Mouse (Mus musculus) layer of hippocampus, adult 9-10 months (tissue): ENCODE results near the gene Flcn.
"Not testable (repeated sequence)": the region's sequence is repeated elsewhere in the genome, so short reads cannot be mapped to it uniquely, and the experiment has no call there.

ENCODE experiments used
- DNase-seq: peaks from one replicate; pipeline ENCODE4 v3.0.0; 2022; ENCODE audit warnings: low spot score

The Flcn gene

DNA sequence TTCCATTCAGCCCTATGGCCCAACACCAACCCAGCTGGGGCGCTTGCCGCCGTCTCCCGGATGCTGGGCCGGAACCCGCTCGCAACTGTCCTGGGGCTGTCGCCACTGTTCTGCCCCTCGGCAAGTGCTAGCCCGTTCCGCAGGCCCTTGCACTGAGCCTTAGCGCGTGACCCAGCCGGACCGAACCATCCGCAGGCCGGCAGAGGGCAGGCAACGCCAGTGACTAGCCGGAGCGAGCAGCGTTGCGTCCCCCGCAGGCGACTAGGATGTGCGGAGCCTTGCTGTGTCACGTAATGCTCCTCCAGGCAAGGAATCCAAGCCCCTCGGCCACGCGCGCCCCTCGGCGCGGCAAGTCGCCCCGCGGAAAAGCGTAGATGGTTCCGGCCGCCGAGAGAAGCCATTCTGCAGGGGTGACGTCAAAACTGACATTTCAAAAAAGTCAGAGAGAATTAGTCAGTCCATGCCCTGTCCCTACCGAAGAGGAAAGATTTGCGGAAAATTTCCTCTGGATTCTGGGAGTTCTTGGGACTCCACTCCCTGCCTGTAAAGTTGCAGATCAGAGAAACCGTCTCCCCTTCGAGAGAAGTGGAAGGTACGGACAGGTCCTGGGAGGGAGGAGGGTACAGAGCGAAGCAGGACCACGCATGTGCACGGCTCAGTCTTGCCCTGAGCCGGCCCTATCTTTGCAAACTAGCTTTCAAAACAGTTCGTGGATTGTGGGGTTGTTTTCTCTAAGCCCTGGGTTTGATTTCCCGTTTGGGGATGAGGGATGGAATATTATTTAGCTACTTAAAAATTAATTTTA lies at the start of gene Flcn:
Flcn (minus strand) TSS at position 347 of the 805 bp plus-strand sequence.
- DNase-seq, result peak; percentile 75

DNA sequence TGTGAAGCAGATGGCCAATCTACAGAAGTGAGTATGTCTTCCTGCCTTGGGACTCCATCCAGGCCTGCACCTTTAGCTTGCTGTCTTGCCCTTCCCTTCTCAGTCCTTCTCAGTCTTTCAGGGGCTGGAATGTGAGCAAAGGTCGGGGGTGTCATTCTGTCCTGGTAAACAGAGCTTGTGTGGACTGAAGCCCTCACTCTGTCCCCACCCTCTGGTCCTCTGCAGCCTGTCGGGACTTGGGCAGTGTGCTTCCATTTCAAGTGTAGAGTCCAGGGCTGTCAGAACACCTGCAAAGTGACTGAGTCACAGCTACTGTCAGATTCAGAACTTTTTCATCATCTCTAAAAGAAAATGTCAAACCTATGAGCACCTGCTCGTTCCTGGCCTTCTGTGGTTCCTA lies 43.0 kb upstream of the Flcn start:
- DNase-seq, result no peak

DNA sequence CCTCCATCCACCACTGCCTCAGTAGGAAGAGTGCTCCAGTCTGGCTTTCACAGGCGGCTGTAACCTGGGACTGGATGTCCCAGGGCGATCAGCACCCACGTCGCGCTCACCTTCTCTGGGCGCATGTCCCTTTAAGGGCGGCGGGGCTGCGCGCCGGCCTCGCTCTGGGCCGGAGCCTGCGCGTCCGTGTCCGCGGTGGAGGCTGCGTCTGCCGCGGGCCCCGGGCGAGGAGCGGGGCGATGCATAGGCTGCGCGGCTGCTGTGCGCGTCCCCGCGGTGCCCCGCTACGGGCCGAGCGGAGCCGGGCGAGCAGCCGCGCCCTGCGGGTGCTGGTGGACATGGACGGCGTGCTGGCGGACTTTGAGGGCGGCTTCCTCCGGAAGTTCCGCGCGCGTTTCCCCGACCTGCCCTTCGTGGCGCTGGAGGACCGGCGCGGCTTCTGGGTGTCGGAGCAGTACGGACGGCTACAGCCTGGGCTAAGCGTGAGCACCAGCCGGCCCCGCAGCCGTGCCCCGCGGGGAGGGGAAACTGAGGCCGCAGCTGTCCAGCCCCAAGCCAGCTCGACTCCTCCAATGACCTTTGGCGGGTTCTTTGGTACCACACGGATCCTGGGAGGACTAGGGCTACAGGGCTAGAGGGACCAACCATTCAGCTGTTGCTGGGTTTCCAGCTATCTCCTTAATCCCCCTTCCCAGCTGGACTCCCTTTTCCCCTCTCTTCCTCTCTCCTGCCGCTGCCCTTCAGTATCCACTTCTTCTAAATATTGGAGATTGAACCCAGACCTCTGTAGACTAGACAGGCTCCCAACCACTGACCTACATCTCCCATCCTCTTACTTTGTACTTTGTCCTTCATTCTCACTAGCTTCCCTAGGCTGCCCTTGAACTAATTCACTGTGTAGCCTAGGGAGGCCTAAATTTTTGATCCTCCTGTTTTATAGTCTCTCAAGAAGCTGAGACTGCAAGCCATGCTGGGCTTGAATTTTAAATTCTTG lies 38.4 kb upstream of the Flcn start:
- DNase-seq, result no peak

DNA sequence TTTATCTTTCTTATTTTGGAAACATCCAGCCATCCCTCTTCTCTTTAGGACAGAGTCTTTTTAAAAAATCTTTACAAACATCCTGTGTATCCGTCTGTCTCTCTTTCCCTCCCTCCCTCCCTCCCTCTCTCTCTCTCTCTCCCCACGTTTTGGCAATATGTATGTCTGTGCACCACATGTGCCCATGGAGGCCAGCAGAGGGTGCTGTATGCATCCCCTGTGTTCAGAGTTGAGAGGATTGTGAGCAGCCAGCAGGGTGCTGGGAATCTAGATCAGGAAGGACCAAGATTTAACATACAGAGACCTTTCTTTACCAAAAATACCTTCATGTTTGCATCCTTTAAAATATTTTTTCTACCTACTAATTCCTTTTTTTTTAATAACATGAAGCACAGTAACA lies 37.3 kb upstream of the Flcn start:
- no peak for DNase-seq

DNA sequence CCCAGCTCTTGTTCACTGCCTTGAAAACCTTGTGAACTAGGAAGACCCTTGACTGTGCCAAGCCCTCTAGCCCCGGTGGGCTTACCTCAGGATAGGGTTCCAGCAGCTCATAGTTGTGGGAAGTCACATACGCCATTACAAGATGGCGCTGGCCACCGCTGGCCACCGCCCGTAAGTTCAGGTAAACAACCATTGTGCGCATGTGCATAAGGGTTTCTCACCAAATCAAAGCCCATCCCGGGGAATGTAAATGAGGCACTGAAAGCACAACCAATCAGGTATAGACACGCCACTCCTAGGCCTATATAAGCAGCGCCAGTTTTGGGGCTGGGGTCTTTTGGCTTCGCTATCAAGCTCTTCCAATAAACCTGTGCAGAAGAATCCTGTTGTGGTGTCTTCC lies 36.5 kb upstream of the Flcn start:
- no peak for DNase-seq

DNA sequence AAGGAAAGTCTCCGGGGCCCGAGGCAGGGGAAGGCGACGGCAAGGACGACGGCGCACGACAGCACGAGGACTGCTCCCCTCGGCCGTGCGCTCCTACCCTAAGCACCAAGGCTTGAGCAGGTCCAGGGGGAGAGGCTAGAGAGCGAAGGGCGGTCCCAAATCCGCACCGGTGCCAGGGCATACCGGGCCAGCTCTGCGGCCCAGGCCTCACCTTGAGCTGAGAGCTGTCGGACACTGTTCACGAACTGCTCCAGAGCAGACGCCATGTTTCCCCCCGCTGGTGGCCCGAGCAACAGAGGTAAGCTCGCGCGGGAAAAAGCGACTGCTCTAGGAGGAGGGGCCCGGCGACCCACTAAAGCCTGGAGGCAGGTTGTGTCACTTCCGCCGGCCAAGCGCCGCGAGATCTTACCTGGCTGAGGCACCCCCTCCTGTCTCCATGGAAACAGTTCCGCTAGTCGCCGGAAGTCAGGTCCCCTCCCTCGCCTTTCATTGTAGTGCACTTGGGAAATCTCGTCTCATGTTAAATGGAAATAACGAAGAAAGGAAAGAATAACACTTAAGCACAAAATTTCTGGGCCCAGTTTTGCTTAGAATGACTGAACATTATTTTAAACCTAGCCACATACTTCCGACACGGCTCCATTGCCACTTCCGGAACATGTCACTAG lies 29.8 kb upstream of the Flcn start, which contains the start of gene Cops3:
Cops3 (minus strand) TSS at position 380 of the 668 bp plus-strand sequence.
- peak; percentile 89 for DNase-seq

DNA sequence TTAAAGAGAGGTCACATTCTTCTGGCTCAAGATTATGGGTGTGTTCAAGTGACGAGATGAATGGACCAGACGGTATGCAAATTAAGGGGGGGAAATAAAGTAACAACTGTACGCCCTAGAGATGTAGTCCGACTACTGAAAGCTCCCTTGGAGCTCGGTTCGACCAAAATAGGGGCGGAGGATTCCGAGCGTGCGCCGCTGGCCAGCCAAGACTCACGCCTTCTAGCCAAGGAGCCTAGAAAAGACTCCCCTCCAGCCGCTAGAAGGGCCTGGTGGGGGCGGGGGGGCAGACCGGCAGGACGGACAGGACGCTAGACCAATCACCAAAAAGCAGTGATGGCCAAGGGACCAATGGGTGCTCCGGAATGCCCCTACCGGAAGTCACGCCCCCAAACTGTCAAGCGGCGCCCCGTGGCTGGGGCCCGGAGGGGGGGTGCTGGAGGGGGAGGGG lies 29.2 kb upstream of the Flcn start, which contains the start of gene Nt5m:
Nt5m (plus strand) TSS at position 440 of the 451 bp plus-strand sequence.
- DNase-seq, result peak; percentile 75

DNA sequence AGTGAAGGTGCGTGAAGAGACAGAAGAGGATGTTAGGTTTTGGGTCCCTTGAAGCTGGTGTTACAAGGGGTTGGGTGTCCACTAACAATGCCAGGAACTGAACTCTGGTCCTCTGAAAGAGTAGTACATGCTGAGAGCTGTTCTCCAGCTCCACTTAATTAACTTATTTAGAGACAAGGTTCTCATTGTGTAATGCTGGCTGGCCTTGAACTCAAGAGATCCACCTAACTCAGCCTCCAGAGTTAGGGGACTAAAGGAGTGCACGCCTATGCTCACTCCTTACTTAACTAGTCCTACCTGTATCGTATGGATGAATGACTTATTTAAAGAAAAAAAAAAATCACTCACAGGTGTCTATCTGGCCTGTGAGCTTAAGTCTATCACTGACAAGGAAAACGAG lies 28.6 kb upstream of the Flcn start:
- no peak for DNase-seq

DNA sequence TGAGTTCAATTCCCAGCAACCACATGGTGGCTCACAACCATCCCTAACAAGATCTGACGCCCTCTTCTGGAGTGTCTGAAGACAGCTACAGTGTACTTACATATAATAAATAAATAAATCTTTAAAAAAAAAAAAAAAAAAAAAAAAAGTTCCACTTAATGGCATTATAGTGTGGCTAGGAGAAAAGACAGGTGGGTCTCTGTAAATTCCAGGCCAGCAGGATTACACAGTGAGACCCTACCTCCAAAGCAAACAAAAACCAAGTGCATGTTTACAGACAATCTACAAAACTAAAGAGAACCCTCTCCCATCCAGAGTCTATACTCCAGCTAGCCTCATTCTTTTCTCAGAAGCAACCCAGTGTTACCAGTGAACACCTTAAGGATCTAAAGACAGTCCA lies 28.0 kb upstream of the Flcn start:
- DNase-seq, result not testable (repeated sequence)

DNA sequence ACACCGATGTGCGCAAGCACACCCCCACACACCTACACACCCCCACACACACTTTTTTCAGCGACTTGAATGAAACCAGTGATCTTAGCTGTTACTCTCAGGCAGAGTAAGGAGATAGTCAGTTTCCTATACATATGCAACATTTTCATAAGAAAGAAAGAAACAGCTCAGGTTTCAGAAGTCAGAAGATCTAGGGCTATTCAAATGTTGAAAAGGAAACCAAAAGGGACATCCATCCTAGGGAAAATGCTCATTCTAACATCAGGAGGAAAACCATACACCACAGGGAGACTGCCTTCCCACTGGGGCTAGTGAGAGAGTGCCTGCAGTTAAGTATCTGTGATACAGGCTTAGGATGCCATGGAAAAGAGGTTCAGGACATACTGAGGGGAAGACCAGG lies 11.8 kb upstream of the Flcn start:
- DNase-seq, result no peak

DNA sequence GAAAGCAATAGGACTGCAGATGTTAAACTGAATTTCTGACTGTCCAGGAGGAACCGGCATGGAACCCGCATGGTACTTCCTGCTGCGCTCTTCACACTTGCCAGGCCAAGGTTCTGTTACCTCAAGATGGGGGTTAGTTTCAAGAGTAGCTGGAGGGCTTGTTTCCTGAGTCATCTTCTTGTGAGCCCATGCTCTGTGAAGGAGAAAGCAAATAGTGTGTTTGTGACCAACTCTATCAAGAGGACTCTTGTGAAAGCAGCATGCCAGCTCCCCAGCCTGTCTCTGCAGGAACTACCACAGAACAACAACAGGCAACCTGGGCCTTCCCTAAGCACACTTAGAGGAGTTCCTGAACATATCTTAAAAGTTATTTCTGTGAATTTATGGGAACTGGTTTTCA lies 8.1 kb upstream of the Flcn start:
- no peak for DNase-seq

DNA sequence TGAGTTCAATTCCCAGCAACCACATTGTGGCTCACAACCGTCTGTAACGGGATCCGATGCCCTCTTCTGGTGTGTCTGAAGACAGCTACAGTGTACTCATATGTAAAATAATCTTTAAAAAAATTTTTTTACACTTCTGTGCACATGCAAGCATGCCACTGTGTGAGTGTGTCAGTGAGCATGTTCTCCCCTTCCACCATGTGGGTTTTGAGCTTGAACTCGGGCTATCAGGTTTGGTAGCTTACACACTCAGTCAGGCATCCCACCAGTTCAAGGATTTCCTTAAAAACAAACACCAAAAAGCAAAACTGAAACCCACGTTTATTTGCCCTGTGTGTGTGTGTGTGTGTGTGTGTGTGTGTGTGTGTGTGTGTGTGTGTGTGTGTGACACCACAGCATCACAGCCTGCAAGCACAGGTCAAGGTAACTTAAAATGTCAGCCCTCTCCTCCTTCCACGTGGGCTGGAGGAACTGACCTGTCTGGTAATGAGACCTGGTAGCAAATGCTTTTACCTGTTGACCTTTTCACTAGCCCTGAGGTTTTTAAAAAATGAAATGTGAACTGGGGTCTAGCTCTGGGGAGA lies 5.8 kb upstream of the Flcn start:
- no peak for DNase-seq

DNA sequence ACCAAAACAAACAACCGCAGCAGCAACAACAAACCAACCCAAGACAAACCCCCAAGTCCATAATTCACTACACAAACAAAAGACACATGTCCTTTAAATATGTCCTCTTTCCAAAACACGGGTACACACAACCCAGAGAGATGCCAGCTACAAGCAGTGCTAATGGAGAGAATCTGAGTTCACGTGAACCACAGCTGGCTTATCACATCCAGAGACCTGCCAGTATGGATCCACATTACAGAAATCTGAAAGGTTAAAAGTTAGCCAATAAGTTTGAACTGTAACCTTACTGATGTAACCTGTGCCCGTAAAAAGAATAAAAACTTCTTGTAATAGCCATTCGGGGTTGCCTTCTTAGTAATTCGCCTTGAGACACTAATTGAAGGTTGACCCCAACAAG lies 5.1 kb upstream of the Flcn start:
- no peak for DNase-seq

DNA sequence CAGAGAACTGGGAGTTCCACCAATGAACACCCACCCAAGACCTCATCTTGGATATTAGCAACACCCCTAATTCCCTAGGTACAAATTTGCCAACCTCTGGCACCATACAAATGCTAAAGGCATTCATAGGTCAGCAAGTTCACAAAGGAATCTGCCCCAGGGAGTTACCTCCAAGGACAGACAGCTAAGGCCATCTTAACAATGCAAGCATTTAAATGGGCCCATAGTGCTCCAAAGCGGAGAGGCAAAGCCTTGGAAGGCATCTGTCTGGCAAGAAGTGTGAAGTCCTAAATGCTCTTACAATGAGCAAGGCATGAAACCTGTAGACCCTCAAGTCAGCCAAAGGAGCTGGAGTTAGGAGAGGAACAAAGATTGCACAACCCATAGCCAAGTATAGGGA lies 4.5 kb upstream of the Flcn start:
- DNase-seq, result no peak

DNA sequence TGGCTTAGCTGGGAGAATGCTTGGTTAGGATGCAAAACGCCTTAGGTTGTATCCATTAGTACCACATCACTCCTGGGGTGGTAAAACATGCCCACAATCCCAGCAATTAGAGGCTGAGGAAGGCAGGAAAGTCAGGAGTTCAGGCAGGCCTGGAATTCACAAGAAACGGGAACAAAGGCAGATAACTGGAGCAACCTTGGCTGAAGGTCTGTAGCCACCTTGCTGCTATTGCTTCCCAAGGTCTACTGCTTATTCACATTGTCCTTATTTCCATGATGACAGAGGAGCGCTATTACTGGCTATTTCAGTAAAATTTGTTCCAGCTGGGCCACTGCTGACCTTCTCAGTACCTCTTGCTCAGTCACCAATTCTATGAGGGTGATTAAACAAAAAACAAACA lies 3.5 kb upstream of the Flcn start:
- DNase-seq, result no peak

DNA sequence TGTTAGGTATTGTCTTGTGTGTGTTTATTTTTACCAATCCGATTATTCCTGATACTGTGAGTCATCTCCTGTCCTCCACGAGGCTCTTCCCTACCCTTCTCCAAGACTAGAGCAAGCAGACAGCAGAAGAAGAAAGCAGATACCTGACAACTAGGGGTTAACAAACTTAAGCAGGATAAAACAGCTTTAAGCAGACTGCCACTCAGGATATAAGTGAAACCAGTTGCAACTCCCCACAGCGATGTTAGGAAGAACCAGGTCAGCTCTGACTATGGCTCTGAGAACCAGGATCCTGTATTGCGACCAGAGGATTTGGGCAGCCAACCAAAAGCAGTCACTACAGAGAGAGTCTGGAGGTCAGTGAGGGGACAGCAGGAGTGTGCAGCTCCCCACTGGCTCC lies 1.4 kb upstream of the Flcn start:
- no peak for DNase-seq

DNA sequence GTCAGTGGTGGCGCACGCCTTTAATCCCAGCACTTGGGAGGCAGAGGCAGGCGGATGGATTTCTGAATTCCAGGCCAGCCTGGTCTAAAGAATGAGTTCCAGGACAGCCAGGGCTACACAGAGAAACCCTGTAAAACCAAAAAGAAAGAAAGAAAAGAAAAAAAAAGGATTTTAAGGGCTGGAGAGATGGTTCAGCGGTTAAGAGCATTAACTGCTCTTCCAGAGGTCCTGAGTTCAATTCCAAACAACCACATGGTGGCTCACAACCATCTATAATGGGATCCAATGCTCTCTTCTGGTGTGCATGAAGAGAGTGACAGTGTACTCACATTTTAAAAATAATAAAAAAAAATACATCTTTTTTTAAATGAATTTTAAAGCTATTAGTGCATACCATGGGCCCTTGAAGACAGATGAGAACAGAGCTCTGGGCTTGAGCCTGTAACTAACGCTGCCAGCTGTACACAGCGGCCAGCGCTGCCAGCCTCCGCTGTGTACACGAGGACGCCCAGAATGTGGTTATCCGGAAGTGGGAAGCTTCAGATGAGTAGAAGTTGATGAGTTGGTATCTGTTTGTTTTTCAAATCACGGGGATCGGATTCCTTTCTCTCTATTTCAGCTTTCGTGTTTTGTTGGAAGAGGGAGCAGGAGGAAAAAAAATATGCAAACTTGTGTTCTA lies 803 bp upstream of the Flcn start:
- DNase-seq, result no peak

DNA sequence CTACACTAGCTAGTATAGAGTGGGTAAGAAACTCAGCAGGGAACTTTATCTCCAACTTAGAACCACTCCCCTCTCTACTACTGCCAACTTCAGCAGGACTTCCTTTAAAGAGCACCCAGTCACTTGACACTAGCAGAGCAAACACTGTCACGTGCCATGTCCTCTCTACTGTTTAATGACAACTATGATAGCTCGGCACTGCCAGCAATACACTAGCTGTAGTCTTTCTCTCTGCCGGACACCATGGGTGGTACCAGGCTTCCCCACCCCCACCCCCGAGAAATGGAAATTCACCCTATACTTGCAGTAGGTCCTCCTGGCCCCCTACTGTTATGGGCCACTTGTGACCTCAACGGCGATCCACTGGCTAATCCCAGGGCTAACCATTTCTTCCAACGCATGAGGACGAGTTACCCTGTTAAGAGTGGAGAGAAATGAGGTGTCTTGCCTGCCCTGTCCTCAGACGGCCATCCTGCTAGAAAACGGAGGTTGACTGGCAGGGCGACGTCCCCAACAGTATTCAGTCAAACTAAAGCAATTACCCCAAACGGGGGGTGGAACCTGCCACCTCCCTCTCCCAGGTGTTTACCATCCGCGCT lies 646 bp downstream of the Flcn start:
- no peak for DNase-seq

DNA sequence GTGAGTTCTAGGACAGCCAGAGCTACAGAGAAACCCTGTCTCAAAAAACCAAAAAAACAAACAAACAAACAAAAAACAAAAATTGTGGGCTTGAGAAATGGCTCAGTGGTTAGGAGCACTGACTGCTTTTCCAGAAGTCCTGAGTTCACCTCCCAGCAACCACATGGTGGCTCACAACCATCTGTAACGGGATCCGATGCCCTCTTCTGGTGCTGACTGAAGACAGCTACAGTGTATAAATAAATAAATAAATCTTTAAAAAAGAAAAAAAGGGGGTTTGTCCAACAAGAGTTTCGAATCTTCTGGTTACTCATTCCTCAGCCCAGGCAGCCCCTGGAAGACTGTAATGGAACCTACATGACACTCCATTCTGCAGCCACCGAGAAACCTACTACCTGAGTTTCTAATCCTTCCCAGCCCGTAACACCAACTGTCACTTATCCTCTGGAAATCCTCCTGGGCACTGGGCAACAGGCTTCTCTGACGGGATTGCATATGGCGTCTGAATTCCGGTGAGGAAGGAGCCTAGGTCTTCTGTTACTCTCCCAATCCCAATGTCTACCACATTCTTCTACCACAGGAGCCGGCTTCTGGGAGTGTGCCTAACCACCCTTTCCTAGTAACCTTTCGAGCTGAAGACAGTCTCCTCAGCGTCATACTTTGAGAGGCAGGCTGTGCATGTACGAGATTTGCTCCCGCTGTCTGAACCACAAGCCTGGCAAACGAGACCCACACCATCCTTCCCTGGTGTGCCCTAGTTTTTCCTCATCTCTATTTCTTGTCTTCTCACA lies 1.5 kb downstream of the Flcn start:
- DNase-seq, result no peak

DNA sequence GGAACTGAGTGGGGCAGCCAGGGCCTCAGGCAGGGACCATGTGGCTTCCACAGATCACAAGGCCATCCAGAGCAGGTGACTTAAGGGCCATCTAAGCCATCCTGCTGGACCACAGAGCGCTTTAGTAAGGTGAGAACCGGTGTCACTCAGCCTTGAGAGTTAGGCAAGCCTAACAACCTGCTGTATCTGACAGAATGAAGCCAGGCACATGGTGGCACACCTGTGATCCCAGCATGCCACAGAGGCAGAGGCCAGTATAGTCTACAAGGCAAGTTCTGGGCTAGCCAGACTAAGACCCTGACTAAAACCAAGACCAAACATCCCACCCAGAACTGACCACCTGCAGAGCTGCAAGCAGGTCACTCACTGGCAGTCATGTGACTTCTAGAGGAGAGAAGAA lies 4.2 kb downstream of the Flcn start:
- no peak for DNase-seq
